Mouse (Mus musculus) ES-E14 (cell line): ENCODE measurements around the gene Vcl.

ENCODE experiments used
- CHD2 ChIP-seq: IDR thresholded peaks from 2 replicates; pipeline ENCODE4 v1.6.1; 2014; ENCODE audit warnings: mild to moderate bottlenecking, low read depth, low read length, inconsistent platforms
- MAFK ChIP-seq: IDR thresholded peaks from 2 replicates; pipeline ENCODE4 v1.6.1; 2014; ENCODE audit warnings: mild to moderate bottlenecking, low read depth, low read length, inconsistent platforms; ENCODE audit not compliant: insufficient read depth
- ZC3H11A ChIP-seq: IDR thresholded peaks from 2 replicates; pipeline ENCODE4 v1.6.1; 2012; ENCODE audit warnings: low read depth, mild to moderate bottlenecking, inconsistent platforms, low read length, borderline replicate concordance
- ZNF384 ChIP-seq: IDR thresholded peaks from 2 replicates; pipeline ENCODE4 v1.6.1; 2012; ENCODE audit warnings: low read depth, low read length, inconsistent platforms

GRCm38 (mm10) chr14:21074398-21075320 lies 145.5 kb downstream of the Vcl start:
- TF ChIP-seq MAFK (no peak), ZC3H11A (no peak), CHD2 (no peak), ZNF384 (no peak)
